Mouse (Mus musculus) erythroblast, embryonic 14.5 days (primary cell): ENCODE results near the gene Kazald1.

ENCODE experiments used
- GATA1 ChIP-seq: IDR thresholded peaks from 2 replicates; pipeline ENCODE4 v1.6.1; 2012; ENCODE audit warnings: low read length, inconsistent platforms, mixed read lengths
- TAL1 ChIP-seq: IDR thresholded peaks from 3 replicates; pipeline ENCODE4 v1.6.1; 2012; ENCODE audit warnings: low read length, inconsistent platforms, mixed read lengths

GRCm38 (mm10) chr19:45081841-45082550 lies 7.0 kb downstream of the Kazald1 start:
- TF ChIP-seq GATA1 (no peak), TAL1 (no peak)
